Mouse (Mus musculus): Measurements from ENCODE around the gene Pip4k2a. TPM values are rescaled to one million over a fixed set of nuclear protein-coding genes. Genes with fewer than 3 reads are reported as not detected.

Pip4k2a gene
- polyA plus RNA-seq, 1 experiment from 2014 or later = 14.9 TPM

GRCm38 (mm10) chr2:18936446-18936845 lies 61.5 kb downstream of the Pip4k2a start:
- 88% methylated on average over 7 of the region's 7 CpGs for WGBS
- H3K9ac ChIP-seq (replicated peaks; ENCODE audit: low read depth, low read length) = no peak overlapping the region
- H3K9me3 ChIP-seq (ENCODE audit: control insufficient read depth, low read depth, low read length) = no peaks in the 10 kb centered on the region
- peaks cover 14% of the 10 kb centered on the region for H3K4me1 ChIP-seq (ENCODE audit: control insufficient read depth, insufficient read depth, low read length)
- no peaks in the 10 kb centered on the region for H3K36me3 ChIP-seq (ENCODE audit: control insufficient read depth, insufficient read depth, low read length)
- ATAC-seq (ENCODE audit: insufficient number of reproducible peaks, insufficient read depth, low FRiP score, low read depth) = no peak
- no peak overlapping the region for H3K4me3 ChIP-seq (ENCODE audit: low read depth, low read length)
- no peak overlapping the region for H3K27ac ChIP-seq (ENCODE audit: low read length)
- H3K27me3 ChIP-seq (ENCODE audit: control insufficient read depth, insufficient read depth, low read length) = no peaks in the 10 kb centered on the region
- H3K4me2 ChIP-seq (replicated peaks; ENCODE audit: low read depth, low read length) = no peak overlapping the region

- Histone ChIP-seq H3K9ac (replicated peaks; ENCODE audit: low read depth, low read length) (no peak overlapping the region), H3K4me1 (ENCODE audit: control insufficient read depth, insufficient read depth, low read length) (peaks cover 14% of the 10 kb centered on the region), H3K9me3 (ENCODE audit: control insufficient read depth, low read depth, low read length) (no peaks in the 10 kb centered on the region), H3K36me3 (ENCODE audit: control insufficient read depth, insufficient read depth, low read length) (no peaks in the 10 kb centered on the region), H3K27me3 (ENCODE audit: control insufficient read depth, insufficient read depth, low read length) (no peaks in the 10 kb centered on the region), H3K4me3 (ENCODE audit: low read depth, low read length) (no peak overlapping the region), H3K4me2 (replicated peaks; ENCODE audit: low read depth, low read length) (no peak overlapping the region), H3K27ac (ENCODE audit: low read length) (no peak overlapping the region)
- no peak; the same call in 1 of the 2 replicates for ATAC-seq (ENCODE audit: insufficient number of reproducible peaks, insufficient read depth, low FRiP score, low read depth)
- WGBS = 78% methylated on average over 2 of the region's 2 CpGs
Observed at GRCm38 (mm10) chr2:18935581-18936027, 62.3 kb downstream of the Pip4k2a start.

- Histone ChIP-seq H3K27ac (ENCODE audit: low read length) (no peak overlapping the region), H3K4me1 (ENCODE audit: control insufficient read depth, insufficient read depth, low read length) (peaks cover 10% of the 10 kb centered on the region), H3K27me3 (ENCODE audit: control insufficient read depth, insufficient read depth, low read length) (no peaks in the 10 kb centered on the region), H3K9me3 (ENCODE audit: control insufficient read depth, low read depth, low read length) (no peaks in the 10 kb centered on the region), H3K9ac (replicated peaks; ENCODE audit: low read depth, low read length) (no peak overlapping the region), H3K4me3 (ENCODE audit: low read depth, low read length) (no peak overlapping the region), H3K4me2 (replicated peaks; ENCODE audit: low read depth, low read length) (no peak overlapping the region), H3K36me3 (ENCODE audit: control insufficient read depth, insufficient read depth, low read length) (no peaks in the 10 kb centered on the region)
- ATAC-seq (ENCODE audit: insufficient number of reproducible peaks, insufficient read depth, low FRiP score, low read depth) = no peak
- WGBS = 97% methylated on average over 9 of the region's 9 CpGs
Observed at GRCm38 (mm10) chr2:18934131-18934530, 63.8 kb downstream of the Pip4k2a start.

GRCm38 (mm10) chr2:18933418-18933817 lies 64.5 kb downstream of the Pip4k2a start:
- peaks cover 10% of the 10 kb centered on the region for H3K4me1 ChIP-seq (ENCODE audit: control insufficient read depth, insufficient read depth, low read length)
- H3K4me2 ChIP-seq (replicated peaks; ENCODE audit: low read depth, low read length) = no peak overlapping the region
- no peaks in the 10 kb centered on the region for H3K36me3 ChIP-seq (ENCODE audit: control insufficient read depth, insufficient read depth, low read length)
- H3K27me3 ChIP-seq (ENCODE audit: control insufficient read depth, insufficient read depth, low read length) = no peaks in the 10 kb centered on the region
- no peaks in the 10 kb centered on the region for H3K9me3 ChIP-seq (ENCODE audit: control insufficient read depth, low read depth, low read length)
- ATAC-seq (ENCODE audit: insufficient number of reproducible peaks, insufficient read depth, low FRiP score, low read depth) = no peak
- no peak overlapping the region for H3K4me3 ChIP-seq (ENCODE audit: low read depth, low read length)
- H3K9ac ChIP-seq (replicated peaks; ENCODE audit: low read depth, low read length) = no peak overlapping the region
- no peak overlapping the region for H3K27ac ChIP-seq (ENCODE audit: low read length)
- 81% methylated on average over 7 of the region's 7 CpGs for WGBS

- H3K4me1 ChIP-seq (ENCODE audit: control insufficient read depth, insufficient read depth, low read length) = no peaks in the 10 kb centered on the region
- no peak overlapping the region for H3K4me3 ChIP-seq (ENCODE audit: low read depth, low read length)
- ATAC-seq (ENCODE audit: insufficient number of reproducible peaks, insufficient read depth, low FRiP score, low read depth) = no peak
- no peaks in the 10 kb centered on the region for H3K36me3 ChIP-seq (ENCODE audit: control insufficient read depth, insufficient read depth, low read length)
- 92% methylated on average over 13 of the region's 13 CpGs for WGBS
- no peak overlapping the region for H3K9ac ChIP-seq (replicated peaks; ENCODE audit: low read depth, low read length)
- no peaks in the 10 kb centered on the region for H3K27me3 ChIP-seq (ENCODE audit: control insufficient read depth, insufficient read depth, low read length)
- H3K27ac ChIP-seq (ENCODE audit: low read length) = no peak overlapping the region
- no peak overlapping the region for H3K4me2 ChIP-seq (replicated peaks; ENCODE audit: low read depth, low read length)
- no peaks in the 10 kb centered on the region for H3K9me3 ChIP-seq (ENCODE audit: control insufficient read depth, low read depth, low read length)
Observed at GRCm38 (mm10) chr2:18930318-18931060, 67.4 kb downstream of the Pip4k2a start.

- WGBS = 78% methylated on average over 7 of the region's 7 CpGs
- H3K27me3 ChIP-seq (ENCODE audit: control insufficient read depth, insufficient read depth, low read length) = no peaks in the 10 kb centered on the region
- no peaks in the 10 kb centered on the region for H3K36me3 ChIP-seq (ENCODE audit: control insufficient read depth, insufficient read depth, low read length)
- H3K4me3 ChIP-seq (ENCODE audit: low read depth, low read length) = no peak overlapping the region
- ATAC-seq (ENCODE audit: insufficient number of reproducible peaks, insufficient read depth, low FRiP score, low read depth) = no peak
- H3K27ac ChIP-seq (ENCODE audit: low read length) = no peak overlapping the region
- 0 out of 2 replicates have a peak, but pooled peaks cover 6% of the 10 kb centered on the region for H3K4me1 ChIP-seq (ENCODE audit: control insufficient read depth, insufficient read depth, low read length)
- H3K9ac ChIP-seq (replicated peaks; ENCODE audit: low read depth, low read length) = no peak overlapping the region
- H3K9me3 ChIP-seq (ENCODE audit: control insufficient read depth, low read depth, low read length) = no peaks in the 10 kb centered on the region
- H3K4me2 ChIP-seq (replicated peaks; ENCODE audit: low read depth, low read length) = no peak overlapping the region
Observed at GRCm38 (mm10) chr2:18928597-18929257, 69.2 kb downstream of the Pip4k2a start.

GRCm38 (mm10) chr2:18928196-18928595 lies 69.7 kb downstream of the Pip4k2a start:
- Histone ChIP-seq H3K4me1 (ENCODE audit: control insufficient read depth, insufficient read depth, low read length) (0 out of 2 replicates have a peak, but pooled peaks cover 8% of the 10 kb centered on the region), H3K9me3 (ENCODE audit: control insufficient read depth, low read depth, low read length) (no peaks in the 10 kb centered on the region), H3K36me3 (ENCODE audit: control insufficient read depth, insufficient read depth, low read length) (no peaks in the 10 kb centered on the region), H3K4me3 (ENCODE audit: low read depth, low read length) (no peak overlapping the region), H3K27me3 (ENCODE audit: control insufficient read depth, insufficient read depth, low read length) (no peaks in the 10 kb centered on the region), H3K27ac (ENCODE audit: low read length) (no peak overlapping the region), H3K4me2 (replicated peaks; ENCODE audit: low read depth, low read length) (no peak overlapping the region), H3K9ac (replicated peaks; ENCODE audit: low read depth, low read length) (no peak overlapping the region)
- ATAC-seq (ENCODE audit: insufficient number of reproducible peaks, insufficient read depth, low FRiP score, low read depth) = no peak
- 57% methylated on average over 8 of the region's 8 CpGs for WGBS

GRCm38 (mm10) chr2:18923806-18924595 lies 73.9 kb downstream of the Pip4k2a start:
- WGBS = 46% methylated on average over 17 of the region's 17 CpGs
- H3K27me3 ChIP-seq (ENCODE audit: control insufficient read depth, insufficient read depth, low read length) = no peaks in the 10 kb centered on the region
- no peak overlapping the region for H3K4me3 ChIP-seq (ENCODE audit: low read depth, low read length)
- no peak overlapping the region for H3K4me2 ChIP-seq (replicated peaks; ENCODE audit: low read depth, low read length)
- no peak overlapping the region for H3K9ac ChIP-seq (replicated peaks; ENCODE audit: low read depth, low read length)
- no peak overlapping the region for H3K27ac ChIP-seq (ENCODE audit: low read length)
- H3K36me3 ChIP-seq (ENCODE audit: control insufficient read depth, insufficient read depth, low read length) = no peaks in the 10 kb centered on the region
- no peaks in the 10 kb centered on the region for H3K9me3 ChIP-seq (ENCODE audit: control insufficient read depth, low read depth, low read length)
- no peak for ATAC-seq (ENCODE audit: insufficient number of reproducible peaks, insufficient read depth, low FRiP score, low read depth)
- H3K4me1 ChIP-seq (ENCODE audit: control insufficient read depth, insufficient read depth, low read length) = 0 out of 2 replicates have a peak, but pooled peaks cover 8% of the 10 kb centered on the region
